Mouse (Mus musculus) testis, adult 2 months (tissue): ENCODE measurements at regions not wholly inside any gene's neighbourhood (a gene's known extent, or its start where the extent isn't known, plus 50 kb on each side); places are given as distances from the start of the nearest gene placed in this dataset.

Experiments
- CTCF ChIP-seq: fragments of 200-500 bp; IDR thresholded peaks from 2 replicates; pipeline ENCODE4 v1.5.1; 2012; ENCODE audit warnings: low read depth, mild to moderate bottlenecking, inconsistent platforms, low read length, moderate library complexity; ENCODE audit not compliant: control insufficient read depth, insufficient read depth, insufficient replicate concordance
- POLR2A ChIP-seq: fragments of 200-500 bp; IDR thresholded peaks from 2 replicates; pipeline ENCODE4 v1.6.1; 2012; ENCODE audit warnings: low read depth, mild to moderate bottlenecking, inconsistent platforms, low read length, moderate library complexity; ENCODE audit not compliant: control insufficient read depth

GRCm38 (mm10) chr15:59876279-59876742, 140.1 kb downstream of the 4933412E24Rik start:
- no peak for TF ChIP-seq POLR2A
- no peak for TF ChIP-seq CTCF
